Mouse (Mus musculus): ENCODE measurements around the gene Pcnx.
"Not testable (repeated sequence)": the region's sequence is repeated elsewhere in the genome, so short reads cannot be mapped to it uniquely, and the experiment has no call there.

Gene Pcnx

DNA sequence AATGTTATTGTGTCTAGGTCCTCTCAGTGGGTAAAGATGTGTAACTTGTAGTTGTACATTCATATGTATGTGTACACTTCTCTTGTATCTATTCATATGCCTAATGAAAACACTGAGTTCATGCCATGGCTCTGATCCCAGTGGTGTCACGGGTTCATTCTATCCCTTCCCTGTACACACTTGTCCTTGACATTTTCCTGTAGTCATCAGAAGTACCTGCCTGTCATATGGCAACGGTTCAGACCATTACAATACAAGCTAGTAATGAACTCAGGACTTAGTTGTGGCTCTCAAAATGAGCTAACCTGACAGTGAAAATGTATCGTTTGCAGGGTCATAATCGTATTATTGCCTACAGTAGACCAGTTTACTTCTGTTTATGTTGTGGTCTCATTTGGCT, 98.5 kb downstream of the Pcnx start:
- DNase-seq (ENCODE audit: low spot score in 2 of 2): no peak

DNA sequence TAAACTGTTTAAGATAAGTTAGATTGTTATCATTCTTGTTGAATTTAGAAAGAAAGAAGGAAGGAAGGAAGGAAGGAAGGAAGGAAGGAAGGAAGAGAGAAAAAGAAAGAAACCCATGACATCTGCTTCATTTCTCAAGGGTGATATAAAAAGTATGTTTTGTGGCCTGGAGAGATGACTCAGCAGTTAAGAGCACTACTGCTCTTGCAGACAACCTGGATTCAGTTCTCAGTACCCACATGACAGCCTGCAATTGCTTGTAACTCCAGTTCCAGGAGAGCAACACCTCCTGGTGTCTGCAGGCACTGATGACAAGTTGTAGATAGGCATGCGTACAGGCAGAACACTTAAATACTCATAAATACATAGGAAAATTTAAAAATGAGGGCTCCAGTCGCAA, 105.6 kb downstream of the Pcnx start:
- no peak for DNase-seq (ENCODE audit: low spot score in 2 of 2)

DNA sequence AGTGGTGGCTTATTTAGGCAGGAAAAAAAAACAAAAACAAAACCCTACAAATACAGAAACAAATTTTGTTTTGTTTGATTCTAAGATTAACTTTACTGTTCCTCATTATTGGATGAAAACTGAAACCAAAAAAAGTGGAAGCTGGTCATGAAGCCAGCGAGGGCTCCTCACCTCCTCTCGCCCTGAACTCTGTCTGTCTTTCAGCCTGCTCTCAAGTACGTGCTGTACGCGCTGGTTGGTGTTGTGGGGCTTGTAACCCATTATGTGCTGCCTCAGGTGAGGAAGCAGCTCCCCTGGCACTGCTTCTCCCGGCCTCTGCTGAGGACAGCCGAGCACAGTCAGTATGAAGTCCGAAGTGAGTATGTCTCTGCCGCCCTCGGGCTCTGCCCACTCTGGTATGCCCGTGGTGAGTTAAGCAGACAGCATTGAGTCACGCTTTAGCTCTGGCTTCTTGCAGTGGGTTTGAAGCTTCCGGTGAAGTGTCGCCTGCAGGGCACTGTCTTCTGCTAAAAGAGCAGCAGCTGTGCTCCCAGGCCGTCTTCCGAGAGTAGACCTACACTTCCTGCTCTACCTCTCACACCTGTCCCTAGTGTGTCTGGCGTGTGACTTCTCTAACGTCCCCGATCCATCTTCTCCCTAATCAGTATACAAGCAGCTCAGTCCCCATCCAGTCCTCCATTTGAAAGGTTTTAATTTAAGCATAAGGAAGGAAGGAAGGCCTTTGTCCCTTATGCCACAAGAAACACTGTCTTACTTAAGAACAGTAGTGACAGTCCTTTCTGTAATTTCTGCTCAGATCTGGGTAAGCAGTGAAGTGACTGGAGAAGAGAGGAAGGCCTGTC, 111.4 kb downstream of the Pcnx start:
- DNase-seq (ENCODE audit: low spot score in 2 of 2): peak; percentile 44 to 45

DNA sequence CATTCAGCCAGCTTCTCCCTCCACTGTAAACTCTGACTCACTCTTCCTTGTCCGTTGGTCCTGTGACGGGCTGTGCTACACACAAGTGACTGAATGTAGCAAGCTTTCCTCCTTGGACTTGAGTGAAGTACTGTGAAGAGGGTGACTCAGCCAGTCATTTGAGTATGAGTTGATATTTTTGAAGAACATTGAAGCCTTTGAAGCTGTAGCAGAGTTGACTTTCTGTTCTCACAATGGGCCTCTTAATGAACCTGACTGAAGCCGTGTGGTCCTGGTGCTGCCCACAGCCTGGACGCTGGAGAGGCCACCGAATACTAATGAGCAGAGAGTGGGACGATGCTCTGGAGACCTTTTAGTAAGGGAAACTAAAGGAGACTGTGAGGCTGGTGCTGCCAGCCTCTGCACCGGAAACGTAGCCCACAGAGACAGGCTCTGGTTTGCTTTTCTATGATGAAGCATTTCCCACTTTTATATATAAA, 112.1 kb downstream of the Pcnx start:
- DNase-seq (ENCODE audit: low spot score in 2 of 2): peak; percentile 14 to 21

DNA sequence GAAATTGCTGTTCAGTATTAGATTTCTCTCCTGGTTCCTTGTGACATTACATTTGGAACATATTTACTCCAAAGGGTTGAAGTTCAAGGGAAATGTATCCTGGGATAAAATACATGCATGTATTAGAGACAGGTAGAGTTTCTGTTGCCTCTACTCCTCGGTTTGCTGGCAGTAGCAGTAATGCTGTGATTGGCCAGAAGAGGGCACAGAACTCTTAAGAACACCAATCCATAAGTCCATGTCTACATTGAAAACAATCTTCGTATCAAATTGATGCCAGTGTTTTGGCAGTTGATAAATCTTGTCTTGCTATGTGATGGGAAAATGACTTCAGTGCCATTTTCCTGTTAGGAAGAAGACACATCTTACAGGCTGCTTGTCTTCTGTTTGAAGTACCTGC, 115.0 kb downstream of the Pcnx start:
- DNase-seq (ENCODE audit: low spot score in 2 of 2): peak; percentile 21 to 26

DNA sequence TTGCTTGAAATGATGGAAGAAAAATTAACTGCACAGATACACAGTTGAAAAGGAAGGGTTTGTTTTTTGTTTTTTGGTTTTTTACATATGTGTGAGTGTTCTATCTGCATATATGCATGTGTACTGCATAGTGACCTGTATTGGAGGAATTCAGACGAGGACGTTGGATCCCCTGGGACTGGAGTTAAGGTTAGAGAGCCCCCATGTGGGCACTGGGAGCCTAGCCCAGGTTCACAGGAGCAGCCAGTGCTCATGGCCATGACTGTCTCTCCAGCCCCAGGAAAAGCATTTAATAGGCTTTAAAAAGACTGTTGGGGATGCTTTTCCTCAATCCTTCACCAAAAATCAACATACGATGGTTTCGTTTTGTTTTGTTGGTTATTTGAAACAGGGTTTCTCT, 117.5 kb downstream of the Pcnx start:
- no peak for DNase-seq (ENCODE audit: low spot score in 2 of 2)

DNA sequence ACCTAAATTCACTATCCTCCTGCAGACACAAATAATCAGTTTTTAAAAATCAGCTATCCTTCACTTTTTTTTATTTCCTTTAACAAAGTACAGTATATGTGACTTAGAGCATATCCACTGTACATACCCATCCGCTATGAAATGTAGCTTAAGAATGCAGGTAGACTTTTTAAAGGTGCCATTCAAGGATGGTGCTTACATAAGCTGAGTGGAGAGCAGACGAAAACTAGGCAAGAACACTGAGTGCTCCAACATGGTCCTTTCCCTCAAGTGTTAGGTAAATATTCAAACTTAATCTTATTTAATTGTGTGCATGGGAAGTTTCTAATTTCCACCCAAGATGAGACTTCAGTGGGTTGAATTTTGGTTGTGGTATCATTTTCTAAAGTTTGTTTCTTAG, 119.5 kb downstream of the Pcnx start:
- no peak for DNase-seq (ENCODE audit: low spot score in 2 of 2)

DNA sequence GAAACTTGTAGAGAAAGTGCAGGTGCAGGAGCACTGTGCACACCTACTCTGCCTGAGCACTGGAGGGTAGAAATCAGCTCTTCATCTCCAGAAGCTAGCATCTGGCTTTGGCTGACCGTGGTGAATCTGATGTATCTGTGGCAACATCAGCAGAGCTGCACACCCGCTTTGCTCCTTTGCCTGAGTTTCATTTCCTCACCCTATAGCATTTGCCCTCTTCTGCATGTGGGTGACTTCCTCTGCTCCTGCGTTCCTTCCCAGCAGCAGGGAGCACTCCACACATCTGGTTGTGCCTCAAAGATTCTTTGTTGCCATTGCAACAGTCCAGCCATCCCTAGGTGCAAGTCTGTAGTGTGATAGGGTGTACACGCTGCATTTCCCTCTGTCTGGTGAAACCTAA, 132.3 kb downstream of the Pcnx start:
- DNase-seq (ENCODE audit: low spot score in 2 of 2): no peak

DNA sequence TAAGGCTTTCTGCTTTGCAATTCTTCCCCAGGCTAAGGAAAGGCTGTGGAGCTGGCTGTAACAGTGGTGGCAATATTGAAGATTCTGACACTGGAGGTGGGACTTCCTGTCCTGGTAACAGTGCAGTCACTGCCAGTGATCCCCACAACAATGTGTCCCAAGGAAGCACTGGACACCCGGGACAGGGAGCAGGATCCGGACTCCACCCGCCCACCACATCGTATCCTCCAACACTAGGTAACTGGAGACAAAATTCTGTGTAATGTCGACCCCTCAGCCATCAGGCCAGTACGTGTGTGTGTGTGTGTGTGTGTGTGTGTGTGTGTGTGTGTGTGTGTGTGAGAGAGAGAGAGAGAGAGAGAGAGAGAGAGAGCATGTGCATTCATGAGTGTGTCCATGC, 133.2 kb downstream of the Pcnx start:
- no peak for DNase-seq (ENCODE audit: low spot score in 2 of 2)

DNA sequence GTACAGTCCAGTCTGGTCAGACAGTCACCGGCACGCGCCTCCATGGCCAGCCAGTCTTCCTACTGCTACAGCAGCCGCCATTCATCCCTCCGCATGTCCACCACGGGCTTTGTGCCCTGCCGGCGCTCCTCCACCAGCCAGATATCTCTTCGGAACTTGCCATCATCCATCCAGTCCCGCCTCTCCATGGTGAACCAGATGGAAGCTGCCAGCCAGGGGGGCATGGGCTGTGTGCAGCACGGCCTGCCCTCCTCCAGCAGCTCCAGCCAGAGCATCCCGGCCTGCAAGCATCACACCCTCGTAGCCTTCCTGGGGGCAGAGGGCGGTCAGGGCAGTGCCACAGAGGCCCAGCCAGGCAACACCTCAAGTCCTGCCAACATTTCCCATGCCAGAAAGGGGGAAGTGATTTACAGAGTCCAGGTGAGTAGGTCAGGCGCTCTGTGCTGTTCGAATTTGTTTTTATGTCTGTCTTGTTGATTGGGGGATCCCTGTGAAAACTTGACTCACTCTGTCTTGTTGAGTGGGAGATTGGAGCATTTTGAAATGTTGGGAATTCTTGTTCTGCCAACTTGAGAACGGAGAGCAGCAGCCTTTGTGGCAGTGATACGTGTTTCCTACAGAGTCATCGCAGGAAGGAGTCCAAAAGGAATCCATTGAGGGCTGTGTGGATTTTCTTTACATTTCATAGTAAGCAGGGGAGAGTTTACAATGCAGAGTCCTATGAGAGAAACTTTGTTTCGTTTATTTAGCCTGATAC, 135.3 kb downstream of the Pcnx start:
- no peak for DNase-seq (ENCODE audit: low spot score in 2 of 2)

DNA sequence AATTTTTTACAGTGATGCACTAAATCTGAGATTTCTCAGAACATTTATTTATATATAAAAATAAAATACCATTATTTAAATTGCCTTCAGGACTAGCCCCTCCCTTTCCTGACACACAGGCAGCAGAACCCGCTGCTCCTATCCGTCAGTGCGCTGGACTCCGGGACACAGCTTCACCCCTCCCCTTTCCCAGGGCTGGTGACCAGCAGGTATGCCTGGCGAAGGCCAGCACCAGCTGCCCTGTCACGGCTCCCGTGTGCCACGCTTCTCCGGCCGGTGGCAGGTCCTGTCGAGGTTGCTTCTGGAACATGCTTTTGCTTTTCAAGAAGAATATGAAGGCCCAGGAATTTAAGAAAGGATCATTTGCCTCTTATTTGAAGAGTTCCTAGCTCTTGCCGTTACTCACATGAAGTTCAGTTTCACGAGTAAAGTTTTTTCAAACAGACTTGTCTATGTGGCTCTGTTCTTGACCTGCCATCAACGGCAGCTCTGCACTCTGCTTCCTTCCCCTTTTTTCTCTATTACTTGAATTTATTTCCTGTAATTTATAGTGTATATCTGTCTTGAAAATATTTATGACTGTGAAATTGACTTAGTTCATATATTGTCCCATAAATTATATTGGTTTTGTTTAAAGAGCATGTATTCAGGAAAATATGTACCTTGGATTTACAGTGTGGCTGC, 137.0 kb downstream of the Pcnx start:
- no peak for DNase-seq (ENCODE audit: low spot score in 2 of 2)

DNA sequence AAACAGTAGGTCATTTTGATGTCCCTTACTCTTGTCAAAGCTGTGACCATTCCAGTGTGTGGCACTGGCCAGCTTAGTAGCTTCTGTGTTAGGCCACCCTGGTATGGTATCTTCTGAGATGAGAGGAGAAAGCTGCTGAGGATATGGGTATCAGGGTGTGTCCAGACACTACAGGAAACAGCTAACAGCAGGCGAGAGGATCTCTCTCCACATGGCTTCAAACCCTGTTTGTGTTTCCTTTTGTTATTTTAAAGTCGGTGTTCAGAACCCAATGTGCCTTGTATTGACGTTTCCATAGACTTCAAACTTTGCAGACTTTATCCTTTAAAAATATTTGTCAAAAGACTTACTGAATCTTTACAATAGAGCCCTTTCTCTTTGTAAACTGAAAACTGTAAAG, 137.7 kb downstream of the Pcnx start:
- no peak for DNase-seq (ENCODE audit: low spot score in 2 of 2)

DNA sequence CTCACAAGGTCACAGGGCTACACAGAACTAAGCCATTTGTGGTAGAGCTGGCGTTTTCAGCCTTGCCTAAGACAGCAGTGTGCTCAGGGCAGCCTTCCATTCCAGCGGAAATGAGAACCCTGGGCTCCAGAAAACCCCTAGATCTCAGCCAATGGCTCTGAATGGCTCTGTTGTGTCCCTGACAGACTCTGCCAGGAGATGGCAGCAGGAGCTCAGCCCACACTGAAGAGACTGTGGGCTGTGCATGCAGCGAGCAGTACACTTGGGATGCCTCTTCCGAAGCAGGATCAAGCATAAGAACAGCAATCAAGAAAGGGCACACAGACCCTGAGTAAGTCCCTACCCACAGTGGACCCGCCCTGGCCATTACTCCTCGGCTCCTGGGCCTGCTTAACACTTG, 142.9 kb downstream of the Pcnx start:
- not testable (repeated sequence) for DNase-seq (ENCODE audit: low spot score in 2 of 2)

DNA sequence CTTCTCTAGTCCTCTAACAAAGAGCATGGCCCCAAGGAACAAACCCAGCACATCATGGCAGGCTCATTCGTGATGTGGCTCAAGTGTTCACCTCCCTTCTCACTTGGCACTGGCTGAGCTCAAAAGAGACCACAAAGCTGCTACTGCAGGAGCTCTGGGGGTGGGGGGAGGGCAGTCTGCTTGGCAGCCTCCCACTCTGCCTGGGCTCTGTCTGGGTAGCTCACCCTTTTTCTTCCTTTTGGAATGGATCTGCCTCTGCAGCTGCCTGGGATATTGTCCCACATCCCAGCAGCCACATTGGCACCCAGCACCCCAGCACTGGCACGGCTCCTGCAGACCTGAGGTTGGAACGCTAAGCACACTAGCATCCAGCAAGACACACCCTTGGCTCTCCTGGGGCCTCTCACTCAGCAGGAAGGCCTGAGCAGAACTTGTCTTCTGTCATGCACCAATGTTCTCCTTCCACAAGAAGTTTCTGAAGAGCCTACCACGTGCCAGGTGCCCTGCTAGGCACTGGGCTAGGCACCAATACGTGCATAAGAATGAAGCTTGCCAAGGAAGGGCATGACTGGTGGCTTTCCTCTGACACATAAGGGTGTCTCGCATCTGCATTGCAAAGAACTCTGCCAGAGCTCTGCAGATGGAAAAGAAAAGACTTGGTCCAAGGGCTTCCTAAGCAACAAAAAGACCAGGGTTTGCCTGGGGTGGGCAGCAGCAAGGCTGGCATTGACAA, 166.2 kb downstream of the Pcnx start:
- not testable (repeated sequence) for DNase-seq (ENCODE audit: low spot score in 2 of 2)

DNA sequence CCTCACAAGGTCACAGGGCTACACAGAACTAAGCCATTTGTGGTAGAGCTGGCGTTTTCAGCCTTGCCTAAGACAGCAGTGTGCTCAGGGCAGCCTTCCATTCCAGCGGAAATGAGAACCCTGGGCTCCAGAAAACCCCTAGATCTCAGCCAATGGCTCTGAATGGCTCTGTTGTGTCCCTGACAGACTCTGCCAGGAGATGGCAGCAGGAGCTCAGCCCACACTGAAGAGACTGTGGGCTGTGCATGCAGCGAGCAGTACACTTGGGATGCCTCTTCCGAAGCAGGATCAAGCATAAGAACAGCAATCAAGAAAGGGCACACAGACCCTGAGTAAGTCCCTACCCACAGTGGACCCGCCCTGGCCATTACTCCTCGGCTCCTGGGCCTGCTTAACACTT, 173.7 kb downstream of the Pcnx start:
- DNase-seq (ENCODE audit: low spot score in 2 of 2): not testable (repeated sequence)

DNA sequence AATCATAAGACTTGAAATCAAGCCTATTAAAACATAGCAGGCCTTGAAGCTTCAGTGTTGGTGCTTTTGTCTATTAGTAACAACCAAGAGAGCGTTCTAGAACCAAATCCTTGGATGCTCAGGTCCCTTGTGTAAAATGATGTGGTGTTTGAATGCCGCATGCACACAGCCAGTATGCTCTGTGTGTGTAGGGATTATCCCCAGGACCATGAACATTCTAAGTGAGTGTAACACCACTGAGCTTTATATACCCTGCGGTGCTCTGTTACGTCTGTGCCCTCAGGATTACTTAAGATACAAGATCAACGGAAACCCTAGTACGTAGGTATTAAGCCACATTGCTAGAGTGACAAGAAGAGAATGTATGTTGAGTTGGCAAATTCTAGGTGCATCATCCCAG, 174.2 kb downstream of the Pcnx start:
- DNase-seq (ENCODE audit: low spot score in 2 of 2): not testable (repeated sequence)

DNA sequence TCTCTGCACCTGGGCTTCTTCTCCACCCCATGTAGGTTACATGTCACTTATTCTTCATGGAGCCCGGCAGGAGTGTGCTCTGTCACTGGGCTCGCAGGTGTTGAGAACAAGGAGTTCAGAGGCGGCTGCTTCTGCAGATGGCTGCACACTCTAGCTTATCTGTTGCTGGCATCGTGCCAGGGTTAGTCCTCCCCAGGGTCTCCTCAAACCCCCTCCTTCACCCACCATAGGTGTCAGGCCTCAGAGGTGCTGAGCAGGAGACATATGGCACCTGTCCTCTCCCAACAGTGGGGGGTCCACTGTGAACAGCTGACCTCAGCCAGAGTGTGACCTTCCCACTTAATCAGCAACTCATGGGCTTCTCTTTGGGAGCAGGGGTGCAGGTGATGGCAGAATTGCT, 184.3 kb downstream of the Pcnx start:
- DNase-seq (ENCODE audit: low spot score in 2 of 2): not testable (repeated sequence)

All from right cerebral cortex, postnatal 36 days (tissue).